Mouse (Mus musculus): ENCODE measurements around the gene Otof.
A peak's percentile ranks its signal among the peaks of the same experiment; 100 is the strongest.

The Otof gene

GRCm38 (mm10) chr5:30423121-30423520 is 38.6 kb downstream of the Otof start:
- no peak for DNase-seq

DNA sequence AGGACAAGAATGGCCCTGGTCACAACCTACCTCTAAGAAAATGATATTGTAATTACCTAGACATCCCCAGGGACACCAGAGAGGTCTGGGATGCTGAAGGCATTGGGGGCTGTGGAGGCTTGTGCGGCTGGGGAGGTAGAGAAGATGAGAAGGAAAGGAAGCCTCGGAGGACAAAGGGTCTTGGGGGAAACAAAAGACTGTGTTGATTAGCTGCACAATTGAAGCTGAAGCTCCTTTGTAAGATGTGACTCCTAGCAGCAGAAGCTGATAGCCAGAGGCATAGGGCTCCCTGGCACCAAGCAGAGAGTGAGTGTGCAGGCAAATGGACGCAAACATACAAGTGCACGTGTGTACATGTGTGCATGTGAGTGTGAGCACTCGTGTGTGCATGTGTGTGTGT is 45.1 kb downstream of the Otof start:
- no peak for DNase-seq

GRCm38 (mm10) chr5:30415876-30416275 is 45.9 kb downstream of the Otof start:
- no peak for DNase-seq

DNA sequence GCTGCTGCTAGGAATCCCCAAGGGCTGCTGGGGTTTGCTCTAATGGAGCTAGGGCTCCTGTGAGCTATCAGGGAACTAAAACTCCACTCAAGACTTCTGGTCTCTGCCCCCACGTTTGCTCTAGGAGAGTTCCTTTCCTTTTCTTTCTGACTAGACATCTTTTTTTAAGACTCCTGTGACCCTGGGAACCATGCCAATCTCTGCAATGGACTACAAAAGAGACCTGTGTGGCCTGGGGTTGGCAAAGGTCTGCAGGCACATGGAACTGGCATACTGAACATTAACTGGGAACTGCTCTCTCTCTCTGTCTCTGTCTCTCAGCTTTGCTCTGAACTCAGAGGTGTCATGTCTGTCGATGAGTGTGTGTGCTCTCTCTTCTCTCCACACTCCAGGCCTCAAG is 46.4 kb downstream of the Otof start:
- no peak for DNase-seq

DNA sequence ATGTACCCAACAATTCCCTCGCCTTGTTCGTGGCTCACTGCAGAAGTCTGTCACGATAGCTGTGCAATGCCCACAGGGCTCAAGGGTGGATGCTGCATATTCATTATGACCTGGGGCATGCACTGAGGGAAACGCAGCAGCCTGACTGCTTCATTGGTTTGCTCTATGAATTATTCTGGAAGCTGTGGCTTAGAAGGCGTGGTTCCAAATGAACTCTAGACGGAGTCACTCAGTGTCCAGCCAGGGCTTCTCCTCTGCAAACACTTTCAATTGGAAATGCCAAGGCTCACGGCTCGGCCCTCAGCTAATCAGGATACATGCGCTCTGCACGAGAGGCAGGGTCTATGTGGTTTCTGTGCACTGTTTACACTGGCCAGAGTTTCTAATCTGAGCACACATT is 50.2 kb downstream of the Otof start:
- DNase-seq: peak; percentile 51

DNA sequence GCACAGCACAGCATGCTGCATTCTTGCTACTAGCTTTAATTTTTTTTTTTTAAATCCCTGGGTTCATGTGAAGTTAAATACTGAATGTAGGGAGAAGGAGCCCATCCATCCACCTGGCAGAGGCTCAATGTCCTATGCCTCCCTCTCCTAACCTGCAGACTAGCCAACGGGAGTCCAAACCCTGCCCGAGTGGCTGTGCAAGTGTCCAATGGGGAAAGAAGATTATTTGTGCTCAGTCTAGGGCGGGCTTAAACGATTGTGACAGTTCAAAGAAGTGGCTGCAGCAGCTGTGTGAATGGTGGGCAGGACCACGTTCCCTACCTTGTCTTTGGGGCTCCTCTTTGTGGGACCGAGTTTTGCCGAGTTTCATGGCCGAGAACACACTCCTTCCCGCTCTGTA is 54.9 kb downstream of the Otof start:
- no peak for DNase-seq

- DNase-seq: no peak
These were observed 60.6 kb downstream of the Otof start for GRCm38 (mm10) chr5:30401165-30401564.

- no peak for DNase-seq
These were observed 61.2 kb downstream of the Otof start for GRCm38 (mm10) chr5:30400521-30400920.

- DNase-seq: peak; percentile 42
These were observed 70.3 kb downstream of the Otof start for GRCm38 (mm10) chr5:30391473-30391872.

GRCm38 (mm10) chr5:30389836-30390235 is 71.9 kb downstream of the Otof start:
- no peak for DNase-seq

- no peak for DNase-seq
These were observed 74.0 kb downstream of the Otof start for GRCm38 (mm10) chr5:30387726-30388125.

DNA sequence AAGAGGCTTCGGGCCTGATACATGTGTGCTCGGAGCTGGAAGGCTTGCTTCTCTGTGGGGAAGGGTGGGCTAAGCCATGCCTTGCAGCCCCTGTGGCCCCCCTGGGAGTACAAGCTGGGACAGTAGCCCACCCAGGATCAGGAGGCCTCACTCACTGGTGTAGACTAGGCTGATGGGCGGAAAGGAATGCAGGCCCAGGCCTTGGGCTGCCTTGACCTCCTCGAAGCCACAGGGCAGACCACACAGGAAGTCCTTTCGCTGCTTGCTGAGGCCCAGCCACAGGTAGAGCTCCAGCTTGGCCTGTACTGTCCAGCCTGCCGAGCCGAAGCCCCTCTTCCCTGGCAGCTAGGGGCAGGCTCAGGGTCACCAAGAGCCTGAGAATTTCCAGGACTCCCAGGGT is 78.9 kb downstream of the Otof start:
- no peak for DNase-seq

- DNase-seq: no peak
These were observed 92.3 kb downstream of the Otof start for GRCm38 (mm10) chr5:30369426-30369825.

DNA sequence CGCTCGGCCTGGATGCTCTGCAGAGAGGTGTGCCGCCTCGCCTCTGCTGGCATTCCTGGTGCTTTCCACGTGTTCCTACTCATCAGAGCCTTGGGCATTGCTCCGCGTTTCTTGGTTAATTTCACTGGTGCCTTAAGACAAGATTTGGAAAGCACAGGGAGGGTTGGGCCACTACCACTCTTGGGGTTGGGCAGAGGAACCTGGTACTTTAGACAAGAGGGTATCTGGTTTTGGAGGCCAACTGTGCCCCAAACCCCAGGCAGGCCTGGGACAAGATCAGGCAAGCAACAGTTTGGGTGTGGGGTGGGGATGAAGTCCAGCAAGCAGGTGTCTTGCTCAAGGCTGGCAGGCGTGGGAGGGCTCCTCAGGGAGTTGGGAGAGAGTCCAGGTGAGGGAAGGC is 94.3 kb downstream of the Otof start:
- no peak for DNase-seq

- DNase-seq: no peak
These were observed 103.2 kb downstream of the Otof start for GRCm38 (mm10) chr5:30358436-30359099.

DNA sequence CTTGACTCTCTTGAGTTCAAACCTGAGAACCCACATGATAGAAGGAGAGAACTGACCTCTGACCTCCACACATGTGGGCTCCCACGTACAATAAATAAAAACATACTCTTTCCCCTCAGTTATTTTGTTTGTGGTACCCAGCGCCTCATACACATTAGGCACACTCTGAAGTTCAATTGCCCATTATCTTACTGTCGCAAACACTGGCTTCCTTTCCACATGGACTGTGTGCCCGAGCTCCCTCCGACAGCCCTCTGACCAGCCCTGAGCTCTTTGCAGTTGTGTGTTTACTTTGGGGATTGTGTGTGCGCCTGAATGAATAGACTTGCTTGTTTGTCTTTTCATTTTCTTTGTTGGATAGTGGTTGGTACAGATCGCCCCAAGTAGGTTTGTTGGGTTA is 105.1 kb downstream of the Otof start:
- DNase-seq: no peak

- DNase-seq: no peak
These were observed 106.1 kb downstream of the Otof start for GRCm38 (mm10) chr5:30355559-30356159.

DNA sequence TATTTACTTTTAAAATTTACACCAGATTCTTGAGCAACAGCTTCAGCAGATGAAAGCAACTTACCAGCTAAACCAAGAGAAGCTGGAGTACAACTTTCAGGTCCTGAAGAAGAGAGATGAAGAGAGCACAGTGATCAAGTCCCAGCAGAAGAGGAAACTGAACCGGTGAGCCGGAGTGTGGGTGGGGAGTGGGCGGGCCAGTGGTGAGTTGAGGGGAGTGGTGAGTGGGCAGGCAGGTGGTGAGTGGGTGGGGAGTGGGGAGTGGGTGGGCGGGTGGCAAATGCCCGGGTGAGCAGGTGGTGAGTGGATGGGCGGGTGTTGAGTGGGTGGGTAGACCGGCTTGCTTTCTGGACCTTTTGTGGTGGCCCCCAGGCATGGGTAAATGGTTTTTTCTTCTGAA is 106.6 kb downstream of the Otof start:
- no peak for DNase-seq

- DNase-seq: no peak
These were observed 108.1 kb downstream of the Otof start for GRCm38 (mm10) chr5:30353605-30354004.

DNA sequence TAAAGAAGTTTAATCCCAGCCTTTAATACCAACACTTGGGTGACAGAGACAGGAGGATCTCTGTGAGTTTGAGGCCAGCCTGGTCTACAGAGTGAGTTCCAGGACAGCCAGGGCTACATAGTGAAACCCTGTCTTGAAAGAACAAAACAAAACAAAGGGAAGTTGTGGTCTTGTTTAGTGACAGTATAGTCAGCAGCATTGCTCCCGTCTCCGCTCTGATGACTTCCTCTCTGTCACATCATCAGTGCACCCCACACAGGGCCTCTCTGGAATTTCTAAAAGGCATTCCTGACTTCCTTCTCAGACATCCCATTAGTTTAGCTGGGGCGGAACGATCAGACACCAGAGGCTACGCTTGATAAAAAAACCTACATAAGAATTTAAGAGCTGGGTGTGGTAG is 117.8 kb downstream of the Otof start:
- DNase-seq: no peak

GRCm38 (mm10) chr5:30343107-30343506 is 118.6 kb downstream of the Otof start:
- DNase-seq: peak; percentile 24

DNA sequence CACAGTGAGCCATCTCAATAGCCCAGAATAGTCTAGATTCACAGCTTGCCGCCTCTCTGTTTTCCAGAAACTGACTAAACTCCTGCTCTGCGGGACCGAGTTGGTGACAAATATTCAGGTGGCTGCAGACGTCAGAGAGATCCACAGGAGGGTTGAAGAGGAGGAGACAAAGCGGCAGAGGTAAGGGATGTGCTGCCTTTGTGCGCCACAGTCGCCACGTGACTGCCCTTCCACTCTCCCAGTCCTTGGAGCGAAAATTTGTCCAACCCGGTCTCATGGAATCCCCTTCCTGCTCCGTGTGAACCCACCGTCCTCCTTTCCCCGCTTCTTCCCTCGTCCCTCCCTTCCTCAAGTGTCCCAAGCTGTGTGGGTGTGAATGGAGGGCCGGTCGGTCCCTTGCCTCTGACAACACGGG is 119.1 kb downstream of the Otof start:
- DNase-seq: no peak

GRCm38 (mm10) chr5:30341601-30342365 is 119.9 kb downstream of the Otof start:
- DNase-seq: no peak

GRCm38 (mm10) chr5:30340815-30341214 is 120.9 kb downstream of the Otof start:
- no peak for DNase-seq

Measured in kidney, adult 11 months (tissue).